Mouse (Mus musculus): ENCODE results near the gene Tmem100. TPM values are rescaled to one million over a fixed set of nuclear protein-coding genes. Genes with fewer than 3 reads are reported as not detected.
A peak's percentile ranks its signal among the peaks of the same experiment; 100 is the strongest.

Gene Tmem100
- 4.8 and 6.3 TPM in 2 replicates for polyA plus RNA-seq (2016; fragmentation: Nextera tagmentation; extraction: Ambion mirVana)

DNA sequence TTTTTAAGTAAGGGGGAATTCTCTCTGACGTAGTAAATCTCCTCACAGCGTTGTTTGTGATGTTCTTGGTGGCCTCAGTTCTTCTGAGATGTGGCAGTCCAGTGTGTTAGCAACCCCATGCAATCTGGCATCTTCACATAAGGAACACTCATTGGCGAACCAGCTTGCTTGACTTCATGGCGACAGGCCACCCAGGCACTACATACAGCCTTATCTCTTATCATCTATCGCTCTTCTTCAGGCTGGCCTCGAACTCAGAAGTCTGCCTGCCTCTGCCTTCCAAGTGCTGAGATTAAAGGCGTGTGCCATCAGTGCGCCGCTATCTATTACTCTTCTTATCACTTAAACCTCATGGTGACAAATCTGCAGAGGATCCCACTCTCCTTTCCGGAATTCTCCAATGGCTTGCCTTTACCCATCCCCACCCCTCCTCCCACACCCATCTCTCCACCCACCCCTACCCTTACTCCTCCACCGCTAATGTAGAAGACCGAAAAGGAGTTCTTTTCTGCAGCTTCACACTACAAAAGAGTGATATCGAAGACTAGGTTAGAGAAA lies at the start of gene Tmem100:
Gene Tmem100, plus strand, starts transcription at position 508 of the 558 bp plus-strand sequence.
- no peak for DNase-seq (ENCODE audit: extremely low spot score, low spot score)
- peaks cover 51% of the 10 kb centered on the region for H3K4me1 ChIP-seq
- no peaks in the 10 kb centered on the region for H3K9me3 ChIP-seq
- no peaks in the 10 kb centered on the region for H3K36me3 ChIP-seq (replicated peaks)
- peaks cover 61% of the 10 kb centered on the region for H3K27me3 ChIP-seq (ENCODE audit: poor library complexity, severe bottlenecking)
- whole genome bisulfite sequencing = 54% methylated on average over 13 of the region's 13 CpGs
- peak within 1 kb of the TSS; percentile 47 for H3K4me3 ChIP-seq
- peak within 1 kb of the TSS; percentile 48; the same call in 1 of the 2 replicates for H3K27ac ChIP-seq

DNA sequence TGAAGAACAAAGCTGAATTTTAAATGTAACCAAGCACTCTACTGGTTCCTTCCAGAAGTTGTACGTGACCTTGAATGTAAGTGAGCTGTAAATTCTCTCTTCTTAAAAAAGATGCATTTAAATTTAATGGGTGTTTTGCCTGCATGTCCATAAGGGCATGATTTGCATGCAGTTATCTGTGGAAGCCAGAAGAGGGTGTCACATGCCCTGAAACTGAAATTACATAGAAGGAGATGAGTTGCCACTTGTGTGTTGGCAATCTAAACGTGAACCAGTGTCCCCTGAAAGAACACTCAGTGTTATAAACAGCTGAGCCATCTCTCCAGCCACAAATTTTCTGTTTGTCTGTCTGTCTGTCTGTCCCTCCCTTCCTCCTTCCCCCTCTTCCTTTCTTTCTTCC lies 47.2 kb upstream of the Tmem100 start:
- no peak overlapping the region for H3K27ac ChIP-seq
- 75% methylated on average over 2 of the region's 2 CpGs for WGBS

DNA sequence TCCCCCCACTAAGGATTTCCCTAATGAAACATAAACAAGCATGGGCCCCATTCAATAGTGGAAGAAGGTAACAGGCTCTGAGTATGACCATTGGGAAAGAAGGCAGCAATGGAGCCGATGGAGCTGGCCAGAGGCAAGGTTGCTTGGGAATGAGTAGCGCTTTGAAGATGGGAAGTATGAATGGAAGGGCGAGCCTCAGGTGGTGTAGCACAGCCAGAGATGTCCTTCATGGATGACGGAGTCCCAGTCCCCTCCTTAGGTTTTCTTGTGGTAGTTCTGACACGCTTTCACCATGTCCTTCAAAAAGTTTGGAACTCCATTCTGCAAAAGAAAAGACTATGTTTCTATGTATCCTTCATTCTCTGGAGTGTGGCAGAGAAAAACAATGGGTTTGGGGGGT lies 45.7 kb upstream of the Tmem100 start:
- no peak for DNase-seq (ENCODE audit: extremely low spot score, low spot score)
- Histone ChIP-seq H3K4me3 (no peak overlapping the region), H3K9me3 (no peaks in the 10 kb centered on the region), H3K27me3 (ENCODE audit: poor library complexity, severe bottlenecking) (peaks cover 26% of the 10 kb centered on the region; the same call in 1 of the 2 replicates), H3K27ac (no peak overlapping the region), H3K4me1 (peaks cover 16% of the 10 kb centered on the region), H3K36me3 (replicated peaks) (no peaks in the 10 kb centered on the region)
- WGBS = 92% methylated on average over 5 of the region's 5 CpGs

More for the DNA sequence above, 47.2 kb upstream of the Tmem100 start:
- DNase-seq (ENCODE audit: extremely low spot score, low spot score) = no peak
- H3K36me3 ChIP-seq (replicated peaks) = no peaks in the 10 kb centered on the region
- no peak overlapping the region for H3K4me3 ChIP-seq
- no peaks in the 10 kb centered on the region for H3K9me3 ChIP-seq
- H3K4me1 ChIP-seq = peaks cover 24% of the 10 kb centered on the region
- peaks cover 20% of the 10 kb centered on the region; the same call in 1 of the 2 replicates for H3K27me3 ChIP-seq (ENCODE audit: poor library complexity, severe bottlenecking)

DNA sequence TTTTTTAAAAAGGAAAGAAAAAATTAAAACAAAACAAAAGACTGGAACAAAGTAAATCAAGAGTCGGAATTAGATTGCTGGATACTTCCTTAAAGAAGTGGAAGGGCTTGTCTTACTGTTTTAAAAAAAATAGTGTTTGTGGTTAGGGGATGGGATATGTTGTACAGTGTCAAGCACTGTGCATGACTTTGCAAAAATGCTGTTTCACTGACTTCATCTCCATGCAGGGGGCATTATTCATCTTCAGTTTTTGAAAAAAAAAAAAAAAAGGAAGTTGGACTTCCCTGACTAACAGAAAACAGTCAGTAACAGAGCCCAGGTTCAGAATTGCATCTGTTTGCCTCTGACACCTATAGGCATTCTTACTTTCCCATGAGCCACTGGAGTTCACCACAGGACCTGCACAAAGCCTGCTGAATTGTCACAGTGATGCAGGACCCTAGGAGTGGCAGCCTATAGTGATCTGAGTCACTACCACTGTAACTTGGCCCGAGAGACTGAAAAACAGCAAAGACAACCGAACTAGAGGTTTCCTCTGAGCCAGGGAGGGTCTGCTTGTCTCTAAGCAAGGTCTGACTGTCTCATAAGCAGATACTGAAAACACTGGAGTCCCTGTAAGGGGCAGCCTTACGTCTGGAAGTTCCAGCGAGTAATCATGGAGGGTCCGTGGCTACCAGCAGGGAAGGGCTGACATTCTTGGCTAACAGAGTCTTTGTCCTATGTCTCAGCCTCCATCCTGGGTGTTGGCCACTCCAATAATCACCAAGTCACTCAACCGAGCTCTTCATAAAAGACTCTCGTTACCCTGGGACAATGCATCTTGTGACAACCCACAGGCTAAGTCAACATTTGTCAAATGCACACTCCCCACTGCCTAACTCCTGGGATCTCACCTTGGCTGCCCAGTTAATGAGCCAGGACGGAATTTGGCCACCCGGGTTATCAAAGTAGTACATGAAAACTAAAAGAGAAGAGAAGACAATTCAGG lies 44.7 kb upstream of the Tmem100 start:
- peaks cover 26% of the 10 kb centered on the region; the same call in 1 of the 2 replicates for H3K27me3 ChIP-seq (ENCODE audit: poor library complexity, severe bottlenecking)
- no peak overlapping the region for H3K27ac ChIP-seq
- no peaks in the 10 kb centered on the region for H3K9me3 ChIP-seq
- no peak for DNase-seq (ENCODE audit: extremely low spot score, low spot score)
- H3K4me3 ChIP-seq = no peak overlapping the region
- no peaks in the 10 kb centered on the region for H3K36me3 ChIP-seq (replicated peaks)
- 42% methylated on average over 10 of the region's 10 CpGs for whole genome bisulfite sequencing
- H3K4me1 ChIP-seq = peaks cover 16% of the 10 kb centered on the region

DNA sequence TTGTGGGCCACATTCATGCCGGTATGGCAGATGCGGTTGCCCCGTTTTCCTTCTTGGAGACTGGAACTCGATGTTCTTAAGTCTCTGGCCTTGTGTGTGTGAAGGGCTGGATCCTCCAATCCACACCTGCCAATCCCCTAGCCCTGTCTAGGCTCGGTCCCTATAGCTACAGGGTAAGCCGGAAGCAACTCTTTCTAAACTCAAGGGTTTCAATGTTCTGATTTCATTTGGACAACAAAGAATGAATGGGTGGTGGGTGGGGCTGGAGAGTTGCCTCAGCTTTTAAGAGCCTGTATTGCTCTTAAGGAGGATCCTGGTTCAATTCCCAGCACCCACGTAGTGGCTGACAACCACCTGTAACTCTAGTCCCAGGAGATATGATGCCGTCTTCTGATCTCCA lies 43.6 kb upstream of the Tmem100 start:
- H3K4me1 ChIP-seq = peaks cover 16% of the 10 kb centered on the region
- H3K27ac ChIP-seq = no peak overlapping the region
- no peaks in the 10 kb centered on the region for H3K36me3 ChIP-seq (replicated peaks)
- no peak for DNase-seq (ENCODE audit: extremely low spot score, low spot score)
- H3K4me3 ChIP-seq = no peak overlapping the region
- WGBS = 90% methylated on average over 8 of the region's 8 CpGs
- peaks cover 26% of the 10 kb centered on the region; the same call in 1 of the 2 replicates for H3K27me3 ChIP-seq (ENCODE audit: poor library complexity, severe bottlenecking)
- no peaks in the 10 kb centered on the region for H3K9me3 ChIP-seq

DNA sequence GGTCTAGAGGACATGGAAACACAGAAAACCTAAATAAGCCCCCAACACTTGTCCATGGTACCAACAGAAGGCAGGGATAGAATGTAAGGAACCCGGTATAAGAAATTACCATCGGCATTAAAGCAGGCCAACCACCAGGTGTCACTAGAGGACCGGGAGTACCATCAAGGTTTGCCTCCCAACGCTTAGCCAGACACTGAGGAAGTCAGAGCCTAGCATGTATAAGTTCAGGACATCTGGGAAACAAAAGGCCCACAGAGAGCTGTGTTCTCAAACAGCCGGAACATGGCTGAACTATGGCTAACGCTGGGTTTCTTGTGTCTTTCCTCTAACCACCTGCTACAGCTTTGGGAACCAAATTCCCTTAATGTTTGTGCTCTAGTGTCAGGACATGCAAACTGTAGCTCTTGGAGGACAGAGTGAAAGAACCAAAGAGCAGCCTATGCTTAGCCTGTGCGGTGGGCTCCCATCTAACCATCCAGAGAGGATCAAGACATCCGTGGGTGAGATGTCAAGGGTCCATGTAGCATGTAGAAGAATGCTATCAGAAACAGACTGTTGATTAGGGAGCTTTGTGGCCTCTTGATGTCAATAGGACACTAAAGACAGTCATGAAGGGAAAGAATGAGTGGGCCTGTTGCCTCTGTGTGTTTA lies 41.1 kb upstream of the Tmem100 start:
- WGBS = 31% methylated on average over 8 of the region's 8 CpGs
- peak; percentile 73 for DNase-seq (ENCODE audit: extremely low spot score, low spot score)
- Histone ChIP-seq H3K4me3 (no peak overlapping the region), H3K27ac (peak overlapping the region; percentile 31; the same call in 1 of the 2 replicates), H3K9me3 (no peaks in the 10 kb centered on the region), H3K4me1 (peaks cover 16% of the 10 kb centered on the region), H3K27me3 (ENCODE audit: poor library complexity, severe bottlenecking) (peaks cover 22% of the 10 kb centered on the region; the same call in 1 of the 2 replicates), H3K36me3 (replicated peaks) (no peaks in the 10 kb centered on the region)

DNA sequence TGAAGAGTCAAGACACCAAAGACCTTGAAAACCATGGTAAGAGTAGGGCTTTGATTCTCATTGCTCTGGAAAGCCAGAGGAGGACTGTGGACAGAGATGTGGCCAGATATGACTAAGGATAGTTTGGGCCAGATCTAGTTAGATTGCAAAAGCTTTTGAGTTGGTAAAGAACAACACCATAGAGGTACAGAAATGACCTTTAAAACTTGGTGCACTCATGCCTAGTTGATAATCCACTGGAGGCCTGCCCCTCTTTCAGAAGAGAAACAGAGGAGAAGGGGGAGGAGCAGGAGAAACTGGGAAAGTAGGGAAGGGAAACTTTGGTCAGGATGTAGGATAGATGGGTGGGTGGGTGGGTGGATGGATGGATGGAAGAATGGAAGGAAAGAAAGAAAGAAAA lies 38.5 kb upstream of the Tmem100 start:
- no peak overlapping the region for H3K4me3 ChIP-seq
- 0 out of 2 replicates have a peak, but pooled peaks cover 4% of the 10 kb centered on the region for H3K4me1 ChIP-seq

DNA sequence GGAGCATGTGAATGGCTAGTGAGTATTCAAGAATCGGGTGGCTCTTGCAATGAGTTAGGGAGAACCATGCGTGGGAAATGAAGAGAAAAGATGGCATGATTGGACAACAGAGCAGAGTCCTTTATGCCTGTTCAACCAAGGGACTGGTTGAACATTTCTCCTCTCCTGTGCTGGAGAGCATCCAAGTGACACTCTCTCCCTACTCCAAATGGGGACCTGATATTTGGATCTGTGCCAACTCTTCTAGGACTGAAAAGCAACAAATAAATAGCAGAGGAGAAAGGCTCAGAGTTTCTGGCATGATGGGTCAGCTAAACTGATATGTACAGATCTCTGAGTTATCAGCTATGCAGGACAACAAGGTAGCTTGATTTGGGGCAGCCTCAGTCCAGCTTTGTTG lies 35.4 kb upstream of the Tmem100 start:
- WGBS = 92% methylated on average over 2 of the region's 2 CpGs
- no peak overlapping the region for H3K4me3 ChIP-seq
- DNase-seq (ENCODE audit: extremely low spot score, low spot score) = no peak
- H3K4me1 ChIP-seq = no peaks in the 10 kb centered on the region
- no peak overlapping the region for H3K27ac ChIP-seq
- H3K27me3 ChIP-seq (ENCODE audit: poor library complexity, severe bottlenecking) = no peaks in the 10 kb centered on the region
- no peaks in the 10 kb centered on the region for H3K9me3 ChIP-seq
- H3K36me3 ChIP-seq (replicated peaks) = no peaks in the 10 kb centered on the region

More for the DNA sequence above, 38.5 kb upstream of the Tmem100 start:
- H3K27me3 ChIP-seq (ENCODE audit: poor library complexity, severe bottlenecking) = peaks cover 11% of the 10 kb centered on the region; the same call in 1 of the 2 replicates
- no peaks in the 10 kb centered on the region for H3K36me3 ChIP-seq (replicated peaks)
- DNase-seq (ENCODE audit: extremely low spot score, low spot score) = no peak
- H3K27ac ChIP-seq = no peak overlapping the region
- H3K9me3 ChIP-seq = no peaks in the 10 kb centered on the region

DNA sequence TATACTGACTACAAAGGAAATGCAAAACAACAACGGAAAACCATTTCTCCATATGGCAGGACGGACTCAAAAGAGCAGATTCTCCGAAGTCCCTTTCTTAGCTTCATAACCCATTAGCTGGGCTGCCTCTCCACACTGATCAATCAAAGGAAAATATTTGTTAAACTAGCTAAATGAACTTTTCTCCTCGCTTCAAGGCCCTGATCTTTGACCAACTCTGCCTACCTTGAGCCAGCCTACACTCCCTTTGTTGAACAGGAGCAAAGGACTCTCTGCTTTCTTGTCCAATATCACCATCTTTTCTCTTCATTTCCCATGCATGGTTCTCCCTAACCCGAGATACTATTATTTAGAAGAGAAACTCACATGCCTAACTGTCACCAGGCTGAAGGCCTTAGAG lies 34.6 kb upstream of the Tmem100 start:
- no peak overlapping the region for H3K4me3 ChIP-seq
- 92% methylated on average over 5 of the region's 5 CpGs for WGBS
- no peaks in the 10 kb centered on the region for H3K27me3 ChIP-seq (ENCODE audit: poor library complexity, severe bottlenecking)
- H3K4me1 ChIP-seq = no peaks in the 10 kb centered on the region
- no peak overlapping the region for H3K27ac ChIP-seq
- no peaks in the 10 kb centered on the region for H3K9me3 ChIP-seq
- H3K36me3 ChIP-seq (replicated peaks) = no peaks in the 10 kb centered on the region
- DNase-seq (ENCODE audit: extremely low spot score, low spot score) = no peak

DNA sequence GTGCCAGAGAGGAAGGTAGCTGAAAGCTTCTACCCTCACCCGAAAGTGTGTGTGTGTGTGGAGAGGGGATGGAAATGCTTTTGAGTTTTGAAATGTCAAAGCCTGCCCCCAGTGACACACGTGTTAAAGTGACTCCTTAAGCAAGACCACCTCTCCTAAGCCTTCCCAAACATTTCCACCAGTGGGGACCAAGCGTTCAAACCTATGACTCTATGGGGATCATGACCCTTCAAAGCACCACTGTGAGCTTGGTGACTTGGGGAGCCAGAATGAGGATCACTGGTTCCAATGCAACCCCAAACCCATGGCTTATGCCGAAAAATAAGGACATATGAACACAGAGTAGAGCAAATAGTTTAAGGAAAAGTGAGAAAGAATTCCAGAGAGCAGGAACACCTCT lies 33.7 kb upstream of the Tmem100 start:
- 88% methylated on average over 4 of the region's 4 CpGs for WGBS

DNA sequence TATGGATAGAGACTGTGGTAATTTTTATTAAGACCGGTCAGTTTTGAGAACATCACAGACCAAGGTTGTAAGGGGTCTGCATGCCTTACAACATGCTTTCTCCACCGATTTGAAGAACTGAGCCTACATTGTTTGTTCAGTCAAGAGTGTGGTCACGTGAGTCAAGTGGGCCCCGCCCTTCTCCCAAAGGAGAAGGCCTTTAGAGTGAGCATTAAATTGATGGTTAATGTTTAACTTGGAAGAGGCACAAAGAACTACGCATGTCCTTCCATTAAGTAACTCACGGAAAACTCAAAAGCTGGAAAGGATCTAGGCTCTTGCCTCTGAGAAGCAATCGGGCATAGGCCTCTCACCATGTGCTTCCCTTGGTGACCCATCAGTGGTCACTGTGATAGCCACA lies 33.3 kb upstream of the Tmem100 start:
- no peak overlapping the region for H3K27ac ChIP-seq
- no peak for DNase-seq (ENCODE audit: extremely low spot score, low spot score)
- no peaks in the 10 kb centered on the region for H3K27me3 ChIP-seq (ENCODE audit: poor library complexity, severe bottlenecking)
- no peak overlapping the region for H3K4me3 ChIP-seq
- H3K9me3 ChIP-seq = no peaks in the 10 kb centered on the region
- H3K36me3 ChIP-seq (replicated peaks) = no peaks in the 10 kb centered on the region
- 91% methylated on average over 7 of the region's 7 CpGs for WGBS
- H3K4me1 ChIP-seq = peaks cover 2% of the 10 kb centered on the region

More for the DNA sequence above, 33.7 kb upstream of the Tmem100 start:
- DNase-seq (ENCODE audit: extremely low spot score, low spot score) = no peak
- Histone ChIP-seq H3K27ac (no peak overlapping the region), H3K36me3 (replicated peaks) (no peaks in the 10 kb centered on the region), H3K27me3 (ENCODE audit: poor library complexity, severe bottlenecking) (no peaks in the 10 kb centered on the region), H3K4me3 (no peak overlapping the region), H3K9me3 (no peaks in the 10 kb centered on the region), H3K4me1 (no peaks in the 10 kb centered on the region)

DNA sequence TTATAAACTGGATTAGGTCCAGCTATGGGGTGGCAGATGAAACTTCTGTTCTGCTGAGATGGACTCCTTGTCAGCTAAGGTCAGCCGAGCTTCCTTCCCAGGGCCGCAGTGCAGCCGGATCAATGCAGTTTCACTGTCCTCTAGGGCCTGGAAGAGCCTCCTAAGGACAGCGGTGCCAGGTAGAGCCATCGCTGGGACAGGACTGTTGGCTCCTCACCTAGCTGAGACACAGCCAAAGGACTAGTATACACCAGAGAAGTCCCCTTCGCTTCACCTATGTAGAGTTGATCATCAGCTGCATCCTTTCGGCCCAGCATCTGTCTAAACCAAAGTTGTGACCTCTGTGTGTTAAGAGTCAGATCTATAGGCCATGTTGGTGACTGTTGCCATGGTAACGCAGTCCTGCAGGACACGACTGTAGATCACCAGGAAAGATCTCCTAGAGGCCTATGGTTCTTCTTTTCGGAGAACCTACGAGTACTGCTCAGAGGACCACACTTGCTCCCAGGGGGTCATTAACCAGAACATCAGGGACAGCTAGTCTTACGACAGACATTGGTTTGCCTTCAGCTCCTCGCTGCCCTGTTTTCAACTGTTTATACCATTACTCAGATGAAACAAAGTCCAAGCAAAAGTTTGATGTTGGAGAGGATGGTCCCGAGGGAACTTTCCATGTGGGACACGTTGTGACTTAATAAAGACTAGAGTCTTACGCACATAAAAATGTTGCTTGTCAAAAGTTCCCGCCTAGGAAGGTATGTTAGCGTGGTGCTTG lies 31.0 kb upstream of the Tmem100 start:
- no peaks in the 10 kb centered on the region for H3K36me3 ChIP-seq (replicated peaks)
- 93% methylated on average over 18 of the region's 18 CpGs for WGBS
- DNase-seq (ENCODE audit: extremely low spot score, low spot score) = no peak
- H3K9me3 ChIP-seq = no peaks in the 10 kb centered on the region
- H3K27ac ChIP-seq = no peak overlapping the region
- H3K27me3 ChIP-seq (ENCODE audit: poor library complexity, severe bottlenecking) = no peaks in the 10 kb centered on the region
- H3K4me3 ChIP-seq = no peak overlapping the region
- peaks cover 14% of the 10 kb centered on the region for H3K4me1 ChIP-seq

All from forebrain, embryonic 10.5 days (tissue).